Mouse (Mus musculus) c-Kit-positive CD71-negative TER-119-negative erythroid progenitor cells, embryonic 14.5 days (primary cell): ENCODE measurements around the gene Eci1.
"Not testable (repeated sequence)": the region's sequence is repeated elsewhere in the genome, so short reads cannot be mapped to it uniquely, and the experiment has no call there.

Experiments used
- DNase-seq: peaks from one replicate; pipeline ENCODE4 v3.0.0-alpha.2; 2013; ENCODE audit warnings: low read depth

Eci1 gene

GRCm38 (mm10) chr17:24440377-24440776 is 13.9 kb downstream of the Eci1 start:
- DNase-seq: no peak

GRCm38 (mm10) chr17:24441148-24441547 is 14.7 kb downstream of the Eci1 start:
- DNase-seq: no peak

DNA sequence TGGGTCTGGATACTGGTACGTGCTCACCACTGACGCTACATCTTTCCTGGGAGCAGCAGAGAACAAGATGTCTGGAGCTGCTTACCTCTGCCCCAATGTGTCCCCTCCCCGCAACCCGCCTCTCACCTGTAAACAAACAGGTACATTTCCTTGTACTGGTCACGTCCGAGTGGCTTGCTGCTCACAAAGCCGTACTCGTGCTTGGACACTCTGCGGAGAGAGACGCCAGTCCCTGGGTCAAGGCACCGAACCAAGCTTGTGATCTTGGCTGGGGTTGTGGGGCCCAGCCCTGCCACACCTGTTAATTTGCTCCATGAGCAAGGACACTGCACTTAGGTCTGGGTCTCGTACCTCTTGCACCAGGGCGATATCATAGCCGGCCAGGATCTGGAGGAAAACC is 15.7 kb downstream of the Eci1 start:
- no peak for DNase-seq

GRCm38 (mm10) chr17:24442632-24443155 is 16.3 kb downstream of the Eci1 start, which contains the start of gene Dnase1l2:
Dnase1l2 (minus strand) TSS chr17:24443105.
- no peak for DNase-seq

GRCm38 (mm10) chr17:24443409-24443808 is 17.0 kb downstream of the Eci1 start:
- DNase-seq: no peak

DNA sequence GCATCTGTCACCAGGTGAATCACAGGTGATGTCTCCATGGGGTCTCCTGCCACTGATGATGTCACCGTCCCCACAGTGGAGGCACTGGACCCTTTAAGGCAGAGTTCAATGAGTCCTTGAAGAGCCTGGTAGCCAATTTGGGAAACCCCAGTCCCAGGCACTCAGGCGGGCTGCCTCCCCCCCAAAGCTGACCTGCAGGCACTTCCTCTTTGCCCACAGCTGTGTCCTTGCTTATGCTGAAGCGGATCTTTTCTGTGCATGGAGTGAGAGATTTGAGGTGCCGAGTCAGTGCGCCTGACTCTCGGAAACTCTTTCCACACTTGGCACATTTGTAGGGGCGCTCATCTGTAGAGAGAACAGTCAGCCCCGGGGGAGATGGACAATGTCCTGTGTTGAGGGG is 20.1 kb downstream of the Eci1 start:
- no peak for DNase-seq

DNA sequence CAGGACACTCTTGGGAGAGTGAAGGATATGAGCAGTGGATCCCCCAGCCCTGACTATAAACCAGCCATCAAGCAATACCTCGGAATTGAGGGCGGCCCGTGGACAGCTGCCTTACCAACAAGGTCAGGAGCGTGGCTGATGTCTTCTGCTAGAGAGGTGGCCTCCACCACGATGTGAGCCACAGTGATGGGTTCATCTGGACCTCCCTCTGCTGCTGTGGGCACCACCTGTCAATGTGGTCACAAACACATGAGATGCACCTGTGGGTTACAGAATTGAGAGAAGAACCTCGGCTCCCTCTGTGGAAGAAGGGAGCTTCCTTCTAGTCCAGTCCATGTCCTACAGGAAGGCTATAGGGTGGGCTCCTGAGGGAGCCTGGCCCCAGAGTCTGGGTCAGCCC is 23.1 kb downstream of the Eci1 start:
- no peak for DNase-seq

DNA sequence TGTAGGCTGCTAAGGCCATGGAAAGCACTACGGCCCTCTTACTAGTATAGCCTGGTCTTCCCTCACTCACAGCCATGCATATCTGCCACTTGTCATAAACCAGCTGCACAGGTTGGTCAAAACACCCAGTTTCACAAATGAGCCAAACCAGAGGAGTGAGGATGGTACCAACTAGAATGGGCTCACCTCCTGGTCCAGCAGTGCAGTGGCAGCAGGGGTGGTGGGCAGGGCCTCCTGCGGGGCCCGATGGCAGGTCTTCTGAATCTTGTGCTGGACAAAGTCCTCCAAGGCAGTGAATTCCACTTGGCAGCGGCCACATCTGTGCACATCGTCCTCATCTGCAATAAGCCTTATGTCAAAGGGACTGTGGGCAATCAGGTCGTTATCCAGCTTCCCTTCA is 24.8 kb downstream of the Eci1 start:
- DNase-seq: no peak

- DNase-seq: no peak
Observed at GRCm38 (mm10) chr17:24453372-24453771, 26.9 kb downstream of the Eci1 start.

DNA sequence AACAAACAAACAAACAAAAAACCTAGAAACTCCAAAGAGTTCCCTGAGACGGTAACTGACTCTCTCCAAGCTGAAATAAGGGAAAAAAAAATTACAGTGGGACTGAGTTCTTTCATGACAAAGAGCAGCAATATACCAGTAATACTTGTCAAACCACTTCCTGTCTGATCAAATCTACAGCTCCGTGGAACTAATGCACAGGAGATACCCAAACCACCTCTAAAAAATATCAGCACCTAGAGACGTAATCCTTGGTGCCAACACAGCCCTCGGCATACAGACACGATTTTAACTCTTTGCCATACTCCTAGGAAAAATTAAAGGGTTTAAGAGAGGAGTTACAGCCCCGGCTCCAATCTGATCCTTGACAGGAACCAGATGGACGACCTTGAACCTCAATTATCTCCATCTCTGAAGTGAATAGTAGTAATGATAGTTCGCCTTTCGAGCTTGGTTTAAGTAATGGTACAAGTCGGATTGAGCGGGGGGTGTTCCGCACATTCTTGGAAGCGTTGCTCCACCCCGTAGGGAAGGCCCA is 27.8 kb downstream of the Eci1 start:
- DNase-seq: no peak

DNA sequence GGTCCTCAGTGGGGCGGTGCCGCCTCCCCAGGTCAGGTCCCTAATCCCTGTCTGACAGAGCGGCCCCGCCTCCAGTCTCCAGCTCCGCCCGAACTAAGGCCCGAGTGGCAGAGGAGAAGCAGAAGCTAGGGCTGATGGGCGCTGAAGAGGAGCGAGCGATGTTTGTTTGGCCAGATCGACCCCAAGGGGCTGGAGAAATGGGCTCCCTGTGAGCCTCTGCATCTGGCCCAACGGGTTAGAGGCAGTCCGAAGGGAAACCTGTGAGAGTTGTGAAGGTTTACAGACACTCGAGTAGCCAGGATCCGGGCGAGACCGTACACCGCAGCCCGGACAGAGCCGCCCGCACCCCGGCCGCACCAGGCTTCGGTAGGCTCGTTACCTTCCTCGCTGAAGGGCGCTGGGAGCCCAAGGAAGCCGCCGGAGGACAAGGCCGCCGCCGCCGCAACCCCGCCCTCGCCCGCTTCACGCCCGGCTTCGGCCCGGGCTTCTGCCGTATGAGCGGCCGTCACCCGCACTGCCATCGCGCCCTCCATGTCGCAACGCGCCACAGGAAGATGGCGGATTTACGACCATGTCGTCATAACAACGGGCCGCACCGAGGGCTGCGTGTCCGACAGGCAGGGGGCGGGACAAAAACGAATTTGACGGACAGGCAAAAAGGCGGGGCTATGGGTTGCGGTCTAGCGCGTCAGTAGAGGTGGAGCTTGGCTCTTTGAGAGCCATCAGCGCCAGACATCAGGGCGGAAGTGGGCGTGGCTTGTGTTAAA is 28.5 kb downstream of the Eci1 start:
- DNase-seq: peak; percentile 99

GRCm38 (mm10) chr17:24455523-24456206 is 29.2 kb downstream of the Eci1 start:
- DNase-seq: not testable (repeated sequence)

DNA sequence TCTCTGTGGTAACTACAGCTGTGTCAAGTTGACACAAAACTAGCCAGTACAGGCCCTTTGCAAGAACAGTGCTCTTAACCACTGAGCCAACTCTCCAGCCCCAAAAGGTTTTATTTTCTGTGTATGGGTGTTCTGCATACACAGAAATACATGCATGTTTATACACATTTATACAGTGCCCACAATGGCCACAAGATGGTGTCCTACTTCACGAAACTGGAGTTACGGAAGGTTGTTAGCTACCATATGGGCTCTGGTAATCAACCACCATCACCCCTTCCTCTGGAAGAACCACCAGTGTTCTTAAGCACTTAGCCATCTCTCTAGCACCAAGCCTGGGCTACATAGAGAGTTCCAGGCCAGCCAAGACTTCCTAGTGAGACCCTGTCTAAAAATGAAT is 35.1 kb downstream of the Eci1 start:
- peak; percentile 69 for DNase-seq

DNA sequence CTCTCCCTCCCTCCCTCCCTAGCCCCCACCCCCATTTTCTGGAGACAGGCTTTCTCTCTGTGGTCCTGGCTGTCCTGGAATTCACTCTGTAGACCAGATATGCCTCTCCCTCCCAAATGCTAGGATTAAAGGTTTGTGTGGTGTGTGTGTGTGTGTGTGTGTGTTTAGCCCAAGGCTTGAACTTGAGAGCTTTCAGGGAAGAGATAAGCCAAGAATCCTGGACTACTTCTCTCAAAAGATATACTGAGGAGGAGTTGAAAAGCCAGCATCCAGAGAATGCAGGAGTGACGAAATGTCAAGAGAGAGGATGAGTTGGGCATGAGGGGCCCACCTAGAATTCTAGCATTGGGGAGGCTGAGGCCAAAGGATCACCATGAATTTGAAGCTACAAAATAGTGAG is 36.5 kb downstream of the Eci1 start:
- no peak for DNase-seq

DNA sequence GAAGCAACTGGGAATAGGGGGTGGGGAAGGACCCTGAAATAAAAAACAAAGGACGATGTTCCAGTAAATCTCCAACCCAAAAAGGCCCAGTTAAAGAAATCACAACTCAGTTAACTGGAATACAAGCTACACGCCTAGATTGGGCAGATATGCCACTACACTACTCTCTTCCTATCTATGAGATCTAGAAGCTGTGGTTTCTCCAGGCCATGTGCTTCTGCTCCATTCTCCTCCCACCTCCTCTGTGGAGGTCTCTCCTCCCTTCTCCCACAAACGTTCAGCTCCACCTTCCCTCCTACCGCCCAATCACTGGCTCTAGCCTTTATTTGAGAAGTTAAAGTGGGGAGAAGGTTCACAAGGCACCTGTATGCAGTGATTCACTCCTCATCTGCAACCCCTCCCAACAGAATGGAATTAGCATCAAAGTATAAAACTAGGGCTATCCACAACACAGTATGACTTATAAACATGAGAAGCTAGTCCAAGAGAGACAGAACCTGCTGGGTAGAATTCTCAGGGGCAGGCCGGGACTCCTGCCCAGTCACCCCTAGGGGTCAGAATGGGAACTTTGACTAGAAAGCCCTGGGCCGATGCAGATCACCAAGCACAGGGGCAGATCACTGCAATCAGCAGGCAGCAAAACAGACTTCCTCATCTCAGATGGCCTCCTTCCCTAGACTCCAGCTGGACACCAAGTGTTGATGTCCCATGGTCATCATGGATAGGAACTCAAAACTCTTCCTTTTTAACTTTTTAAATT is 37.1 kb downstream of the Eci1 start:
- DNase-seq: peak; percentile 60

- DNase-seq: no peak
Observed at GRCm38 (mm10) chr17:24468636-24469246, 42.3 kb downstream of the Eci1 start.

DNA sequence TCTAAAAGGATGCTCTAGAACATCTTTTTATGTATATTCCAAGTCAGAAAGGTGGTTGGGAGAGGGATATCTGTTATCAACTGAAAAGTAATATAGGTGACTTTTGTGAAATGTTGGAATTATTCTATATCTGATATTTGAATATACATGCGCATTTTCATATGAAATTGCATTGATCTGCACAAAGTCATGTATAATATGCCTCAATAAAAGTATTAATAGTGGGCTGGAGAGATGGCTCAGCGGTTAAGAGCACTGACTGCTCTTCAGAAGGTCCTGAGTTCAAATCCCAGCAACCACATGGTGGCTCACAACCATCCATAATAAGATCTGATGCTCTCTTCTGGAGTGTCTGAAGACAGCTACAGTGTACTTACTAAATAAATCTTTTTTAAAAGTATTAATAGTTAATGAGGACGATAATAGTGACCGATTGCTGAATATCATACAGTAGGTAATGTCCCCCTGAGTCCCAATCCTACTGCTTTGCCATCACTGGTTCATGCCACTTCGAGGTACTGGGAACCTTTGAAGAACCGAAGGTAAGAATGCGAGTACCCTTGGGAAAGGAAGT is 43.0 kb downstream of the Eci1 start:
- no peak for DNase-seq

DNA sequence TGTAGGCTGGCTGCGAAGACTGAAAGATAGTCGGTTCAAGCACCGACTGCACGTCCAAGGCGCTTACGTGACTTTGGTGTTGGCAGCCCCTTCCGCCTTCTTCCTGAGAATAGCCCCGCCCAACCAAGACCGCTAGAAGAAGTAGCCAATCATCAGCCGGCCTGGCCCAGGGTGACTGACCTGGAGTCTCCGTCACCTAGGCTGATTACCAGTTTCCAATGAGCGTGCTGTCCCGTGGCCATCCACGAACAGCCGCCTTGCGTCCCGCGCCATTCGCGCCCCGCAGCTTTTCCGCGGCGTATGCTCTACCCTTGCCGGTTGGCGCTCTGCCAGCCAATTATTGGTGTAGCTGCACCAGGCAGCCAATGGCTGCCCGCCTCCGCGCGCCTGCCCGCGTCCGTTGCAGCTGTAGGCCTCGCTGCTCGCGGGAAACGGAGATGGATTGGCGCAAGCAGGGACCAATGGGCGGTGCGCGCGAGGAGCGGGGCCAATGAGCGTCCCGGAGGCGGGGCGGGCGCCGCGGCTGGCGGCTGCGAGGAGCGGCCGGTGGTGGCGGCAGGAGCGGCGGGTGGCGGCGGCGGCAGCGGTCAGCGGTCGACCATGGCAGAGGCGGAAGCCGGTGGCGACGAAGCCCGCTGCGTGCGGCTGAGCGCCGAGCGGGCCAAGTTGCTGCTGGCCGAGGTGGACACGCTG is 43.6 kb downstream of the Eci1 start, which contains the start of the genes E4f1 and Pgp:
TSS of gene E4f1 (minus strand) at position 404 of the 693 bp plus-strand sequence.
TSS of gene Pgp (plus strand) at position 483 of the 693 bp plus-strand sequence.
- peak; percentile 97 for DNase-seq

GRCm38 (mm10) chr17:24470701-24471527 is 44.5 kb downstream of the Eci1 start:
- DNase-seq: no peak

GRCm38 (mm10) chr17:24472512-24472911 is 46.1 kb downstream of the Eci1 start:
- DNase-seq: no peak
